Mouse (Mus musculus) myocyte (in vitro differentiated cells): ENCODE measurements at regions not wholly inside any gene's neighbourhood (a gene's known extent, or its start where the extent isn't known, plus 50 kb on each side); places are given as distances from the start of the nearest gene placed in this dataset.

Experiments used
- MAX ChIP-seq: IDR thresholded peaks from one replicate; pipeline ENCODE4 v1.6.1; 2011; ENCODE audit warnings: low read depth, mild to moderate bottlenecking, control low read depth
- MYOD1 ChIP-seq, 3 experiments: IDR thresholded peaks; one replicate each; pipeline ENCODE4 v1.6.1; 2011; ENCODE audit warnings: control low read depth in 2 of 3, low read depth in 2 of 3, mild to moderate bottlenecking in 2 of 3, moderate library complexity in 1 of 3; ENCODE audit not compliant: insufficient read length in 2 of 3, control insufficient read depth in 1 of 3
- POLR2A ChIP-seq: IDR thresholded peaks from one replicate; pipeline ENCODE4 v1.6.1; 2011; ENCODE audit warnings: low read depth, mild to moderate bottlenecking, control low read depth, moderate library complexity; ENCODE audit not compliant: insufficient read length
- POLR2AphosphoS2 ChIP-seq: IDR thresholded peaks from one replicate; pipeline ENCODE4 v1.6.1; 2011; ENCODE audit warnings: low read depth, control low read depth; ENCODE audit not compliant: insufficient read length
- USF1 ChIP-seq: IDR thresholded peaks from one replicate; pipeline ENCODE4 v1.6.1; 2011; ENCODE audit warnings: low read depth, mild to moderate bottlenecking, control low read depth, moderate library complexity

- no peak for TF ChIP-seq POLR2A
- no peak for TF ChIP-seq POLR2AphosphoS2
- no peak for TF ChIP-seq MYOD1 (IDR thresholded peaks at IDR 0.05; ENCODE audit: control insufficient read depth in 1 of 3, insufficient read length in 2 of 3, low read depth in 2 of 3)
- TF ChIP-seq USF1: no peak
- no peak for TF ChIP-seq MAX
Measured at GRCm38 (mm10) chr2:147709799-147710198, 337.0 kb downstream of the Foxa2 start.
